Mouse (Mus musculus) Patski (cell line): ENCODE measurements around the gene Stau1. TPM values are rescaled to one million over a fixed set of nuclear protein-coding genes. Genes with fewer than 3 reads are reported as not detected.
"Not testable (repeated sequence)": the region's sequence is repeated elsewhere in the genome, so short reads cannot be mapped to it uniquely, and the experiment has no call there.

Source experiments
- ATAC-seq: fragments of 100-300 bp; one replicate; pipeline ENCODE4 v1.8.0; 2021
- CTCF ChIA-PET: fragments of 350-600 bp; sonication (Branson Sonifier 250); formaldehyde crosslinking; loops from one replicate; lab custom pipeline; 2022; ENCODE audit warnings: inconsistent platforms; lab: Charles Lee
- POLR2A ChIA-PET: fragments of 350-600 bp; sonication (Branson Sonifier 250); formaldehyde crosslinking; loops from one replicate; lab custom pipeline; 2022; ENCODE audit warnings: antibody characterized with exemption, inconsistent platforms; lab: Charles Lee
- DNase-seq: peaks from one replicate; pipeline ENCODE4 v3.0.0-alpha.2; 2011; ENCODE audit warnings: low read depth, low spot score
- H3K27me3 ChIP-seq: fragments of 371-371 bp; one replicate; pipeline ENCODE4 v1.5.1; 2021
- CTCF ChIP-seq: fragments of 100-300 bp; IDR thresholded peaks from one replicate; pipeline ENCODE4 v1.5.1; 2021
- in situ Hi-C: fragments of 300-500 bp; cut with MboI; formaldehyde crosslinking; loops from 3 replicates; pipeline ENCODE4 v1.11.1; 2018; ENCODE audit warnings: low pct_unique_long_range_greater_than_20kb, mixed read lengths
- polyA plus RNA-seq: library from polyadenylated mRNA; unstranded; gene quantifications from one replicate; pipeline ENCODE4 v1.2.3, GENCODE M21; 2021

The Stau1 gene
- polyA plus RNA-seq, 1 experiment from 2014 or later = 81.0 TPM

DNA sequence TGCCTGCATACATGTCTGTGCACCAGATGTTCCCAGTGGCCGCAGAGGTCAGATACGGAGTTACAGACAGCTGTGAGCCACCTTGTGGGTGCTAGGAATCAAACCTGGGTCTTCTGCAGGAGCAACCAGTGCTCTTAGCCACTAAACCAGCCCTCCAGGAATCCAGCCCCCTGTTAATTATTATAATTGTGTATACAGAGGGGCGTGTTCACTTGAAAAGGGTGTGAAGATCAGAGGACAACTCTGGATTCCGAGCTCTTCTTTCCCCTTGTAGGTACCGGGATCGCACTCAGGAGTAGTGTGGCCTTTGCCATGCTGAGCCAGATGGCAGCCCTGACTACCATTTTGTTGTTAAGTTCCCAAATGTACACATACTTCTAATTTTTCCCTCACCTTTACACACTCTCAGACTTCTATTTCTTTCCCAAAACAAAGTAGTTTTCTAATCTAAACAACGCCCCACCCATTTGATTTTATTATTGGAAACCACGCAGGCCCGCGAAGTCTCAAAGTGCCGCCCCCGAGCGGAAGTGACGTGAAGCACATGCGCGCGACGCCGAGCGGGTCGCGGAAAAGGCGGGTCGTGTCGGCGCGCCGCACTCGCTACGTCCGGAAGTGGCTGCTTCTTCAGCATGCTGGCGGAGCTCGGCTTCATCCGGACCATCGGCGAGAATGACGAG lies 18.7 kb upstream of the Stau1 start, which contains the start of gene Ddx27:
Gene Ddx27, plus strand, starts transcription at position 492 of the 680 bp plus-strand sequence.
- ChIA-PET CTCF (interaction anchor here (0.8 kb wide), 2 partner anchors 9 kb away, joined by 3 read pairs; no protein-coding TSS in a partner anchor), POLR2A (no interaction called here)
- DNase-seq (peak; percentile 39), ATAC-seq (peak; percentile 71)
- no peak for TF ChIP-seq CTCF
- H3K27me3 ChIP-seq = peaks cover 9% of the 10 kb centered on the region
- in situ Hi-C loops = no loop called here

DNA sequence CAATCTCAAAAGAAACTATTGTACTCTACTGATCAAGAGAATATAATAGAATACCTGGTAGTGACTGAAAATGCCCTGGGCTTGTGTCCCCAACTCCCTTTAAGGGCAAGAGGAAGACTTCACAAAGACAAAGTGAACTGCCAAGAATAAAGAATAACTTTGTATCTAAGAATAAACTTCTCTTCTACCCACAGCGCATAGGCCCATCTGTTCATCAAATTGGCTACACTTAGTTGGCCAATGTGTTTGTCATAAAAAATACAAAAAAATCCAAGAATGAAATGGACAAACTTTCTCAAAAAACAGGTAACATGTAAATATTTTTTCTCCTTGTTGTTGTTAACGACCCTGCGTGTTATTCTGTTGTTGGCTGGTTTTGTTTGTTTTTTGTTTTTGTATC lies 14.4 kb upstream of the Stau1 start:
- no peak for DNase-seq
- POLR2A ChIA-PET = no interaction called here
- ATAC-seq = no peak
- in situ Hi-C loops = no loop called here
- TF ChIP-seq CTCF = no peak
- CTCF ChIA-PET = interaction anchor here (1.4 to 3.6 kb wide), 3 partner anchors 9 to 53 kb away, joined by 3 to 9 read pairs (median 4); no protein-coding TSS in a partner anchor
- peaks cover 14% of the 10 kb centered on the region for H3K27me3 ChIP-seq

DNA sequence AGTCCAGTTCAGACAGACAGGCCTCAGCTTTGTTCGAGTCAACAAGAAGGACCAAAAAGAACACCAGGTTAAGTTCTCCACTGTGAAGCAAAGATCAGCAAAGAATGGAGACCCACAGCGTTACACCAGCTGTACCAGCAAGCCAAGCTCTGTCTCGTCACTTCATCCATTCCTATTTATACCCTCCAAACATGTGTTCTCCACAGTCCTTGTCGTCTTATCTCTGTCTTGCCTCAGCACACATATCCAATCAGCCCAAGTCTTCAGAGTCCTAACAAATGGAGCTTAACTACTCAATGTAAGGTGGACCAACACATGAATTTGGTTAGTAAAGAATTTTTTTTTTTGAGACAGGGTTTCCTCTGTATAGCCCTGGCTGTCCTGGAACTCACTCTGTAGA lies 13.4 kb upstream of the Stau1 start:
- ChIA-PET POLR2A (no interaction called here), CTCF (interaction anchor here (1.4 to 3.6 kb wide), 3 partner anchors 8 to 52 kb away, joined by 3 to 9 read pairs (median 4); no protein-coding TSS in a partner anchor)
- no peak for TF ChIP-seq CTCF
- DNase-seq (no peak), ATAC-seq (no peak)
- H3K27me3 ChIP-seq = peaks cover 14% of the 10 kb centered on the region
- in situ Hi-C loops = no loop called here

GRCm38 (mm10) chr2:167007565-167007964 lies 11.5 kb upstream of the Stau1 start:
- in situ Hi-C loops, ATAC-seq, POLR2A ChIA-PET, DNase-seq: not testable (repeated sequence)
- CTCF ChIA-PET = interaction anchor here (3.6 kb wide), 1 partner anchor 50 kb away, joined by 9 read pairs; no protein-coding TSS in a partner anchor
- peaks cover 14% of the 10 kb centered on the region for H3K27me3 ChIP-seq

GRCm38 (mm10) chr2:167007001-167007491 lies 10.9 kb upstream of the Stau1 start:
- DNase-seq = no peak
- peaks cover 9% of the 10 kb centered on the region for H3K27me3 ChIP-seq
- CTCF ChIA-PET = interaction anchor here (3.6 kb wide), 1 partner anchor 50 kb away, joined by 9 read pairs; no protein-coding TSS in a partner anchor
- in situ Hi-C loops = no loop called here
- POLR2A ChIA-PET = no interaction called here
- no peak for ATAC-seq
- TF ChIP-seq CTCF = no peak

- ATAC-seq = no peak
- DNase-seq = no peak
- H3K27me3 ChIP-seq = peaks cover 9% of the 10 kb centered on the region
- TF ChIP-seq CTCF = no peak
- CTCF ChIA-PET = interaction anchor here (1.2 kb wide), 1 partner anchor 9 kb away, joined by 3 read pairs; the partner anchor contains the start of gene Ddx27
- POLR2A ChIA-PET = no interaction called here
- in situ Hi-C loops = no loop called here
These were observed 10.3 kb upstream of the Stau1 start for GRCm38 (mm10) chr2:167006355-167006754.

GRCm38 (mm10) chr2:167004099-167004854 lies 8.2 kb upstream of the Stau1 start:
- in situ Hi-C loops = loop anchor here (5.0 kb wide), 1 partner anchor 47 kb away; no protein-coding TSS in a partner anchor
- H3K27me3 ChIP-seq = peaks cover 3% of the 10 kb centered on the region
- POLR2A ChIA-PET = no interaction called here
- TF ChIP-seq CTCF = peak; percentile 69
- DNase-seq (peak; percentile 63), ATAC-seq (peak; percentile 47)
- CTCF ChIA-PET = interaction anchor here (0.6 to 1.3 kb wide), 6 partner anchors 10 to 60 kb away, joined by 3 to 10 read pairs (median 6); no protein-coding TSS in a partner anchor

DNA sequence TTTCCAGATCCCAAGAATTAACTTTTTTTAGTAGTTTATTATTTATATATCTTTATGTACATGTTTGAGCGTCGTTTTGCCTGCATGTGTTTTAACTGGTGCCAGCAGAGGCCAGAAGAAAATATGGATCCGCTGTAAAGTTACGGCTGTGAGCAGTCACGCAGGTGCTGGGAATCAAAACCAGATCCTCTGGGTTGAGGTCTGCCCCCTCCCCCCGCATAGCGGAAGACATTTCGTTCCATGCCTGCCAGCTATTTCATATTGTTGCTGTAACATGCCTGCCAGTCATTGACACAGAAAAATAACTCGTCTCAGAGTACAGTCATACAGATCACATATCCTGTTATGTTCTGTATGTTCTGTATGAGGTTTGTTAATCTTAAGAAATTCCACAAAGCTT lies 5.4 kb upstream of the Stau1 start:
- CTCF ChIA-PET = interaction anchor here (1.1 to 5.2 kb wide), 3 partner anchors 9 to 44 kb away, joined by 3 to 21 read pairs (median 4); no protein-coding TSS in a partner anchor

GRCm38 (mm10) chr2:166996533-166996894 lies 415 bp upstream of the Stau1 start:
- no peak for ATAC-seq
- no peak for DNase-seq
- no peaks in the 10 kb centered on the region for H3K27me3 ChIP-seq
- POLR2A ChIA-PET = interaction anchor here (0.6 kb wide), 2 partner anchors 56 to 67 kb away, joined by 3 read pairs; no protein-coding TSS in a partner anchor
- in situ Hi-C loops = no loop called here
- CTCF ChIA-PET = interaction anchor here (2.0 kb wide), 1 partner anchor 39 kb away, joined by 7 read pairs; no protein-coding TSS in a partner anchor
- no peak for TF ChIP-seq CTCF

More for the DNA sequence above, 5.4 kb upstream of the Stau1 start:
- no peak for TF ChIP-seq CTCF
- ATAC-seq (no peak), DNase-seq (no peak)
- POLR2A ChIA-PET = no interaction called here
- in situ Hi-C loops = loop anchor here (5.0 kb wide), 1 partner anchor 44 kb away; no protein-coding TSS in a partner anchor
- no peaks in the 10 kb centered on the region for H3K27me3 ChIP-seq
